Mouse (Mus musculus) embryo, embryonic 11.5 days (tissue): ENCODE results near the gene Ddx39b.

ENCODE experiments used
- DNase-seq: peaks from one replicate; pipeline ENCODE4 v3.0.0-alpha.2; 2012; ENCODE audit warnings: low read depth, low spot score

Ddx39b gene

DNA sequence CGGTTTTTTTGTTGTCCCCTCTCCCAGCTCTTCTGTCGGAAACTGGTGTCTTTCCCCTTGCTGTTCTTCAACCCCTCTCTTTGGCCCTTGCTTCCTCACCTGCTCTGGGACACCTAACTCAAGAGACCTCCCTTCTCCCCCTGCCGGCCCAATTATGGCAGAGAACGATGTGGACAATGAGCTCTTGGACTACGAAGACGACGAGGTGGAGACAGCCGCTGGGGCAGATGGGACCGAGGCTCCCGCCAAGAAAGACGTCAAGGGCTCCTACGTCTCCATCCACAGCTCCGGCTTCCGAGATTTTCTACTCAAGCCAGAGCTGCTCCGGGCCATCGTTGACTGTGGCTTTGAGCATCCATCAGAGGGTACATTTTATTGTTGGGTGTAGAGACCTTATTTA lies 1.5 kb downstream of the Ddx39b start:
- no peak for DNase-seq

GRCm38 (mm10) chr17:35244999-35245398 lies 3.5 kb downstream of the Ddx39b start:
- no peak for DNase-seq

DNA sequence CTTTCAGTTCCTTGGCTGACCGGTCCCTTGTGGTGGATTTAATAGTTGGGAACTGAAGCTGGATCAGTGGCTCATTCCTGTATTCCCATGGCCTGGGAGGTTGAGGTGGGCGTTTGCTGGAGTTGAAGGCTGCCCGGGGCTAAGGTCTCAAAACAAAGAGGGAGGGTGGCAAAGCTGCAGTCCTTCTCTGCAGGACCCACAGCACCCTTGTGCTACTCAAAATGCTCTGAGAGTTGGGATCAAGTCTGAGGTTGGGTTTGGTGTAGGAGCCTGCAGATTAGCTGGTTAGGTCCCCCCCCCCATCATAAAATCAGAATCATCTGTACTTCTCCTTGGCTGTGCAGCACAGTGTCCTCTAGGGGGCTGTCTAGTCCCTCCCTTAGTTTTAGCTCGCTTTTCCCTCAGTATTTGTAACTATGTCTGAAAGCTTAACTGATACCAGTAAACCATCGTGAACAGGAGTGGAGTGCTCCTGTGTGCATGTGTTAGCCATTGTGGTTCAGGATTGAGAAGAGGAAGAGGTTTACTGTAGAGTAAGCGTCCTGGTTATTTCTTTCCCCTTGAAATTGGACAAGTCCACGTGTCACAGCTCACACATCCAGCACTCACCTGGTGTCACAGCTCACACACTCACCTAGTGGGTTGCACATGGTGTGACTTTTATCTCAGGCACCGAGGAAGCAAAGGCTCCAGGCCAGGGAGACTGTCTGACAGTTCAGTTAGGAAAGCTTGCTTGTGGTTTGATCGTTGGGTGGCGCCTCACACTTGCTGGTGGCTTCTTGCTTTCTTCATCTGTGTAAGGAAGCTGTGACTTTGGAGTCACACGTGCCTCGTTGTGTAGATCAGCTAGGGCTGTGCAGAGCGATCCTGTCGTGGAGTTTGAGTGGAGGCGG lies 4.4 kb downstream of the Ddx39b start:
- no peak for DNase-seq

DNA sequence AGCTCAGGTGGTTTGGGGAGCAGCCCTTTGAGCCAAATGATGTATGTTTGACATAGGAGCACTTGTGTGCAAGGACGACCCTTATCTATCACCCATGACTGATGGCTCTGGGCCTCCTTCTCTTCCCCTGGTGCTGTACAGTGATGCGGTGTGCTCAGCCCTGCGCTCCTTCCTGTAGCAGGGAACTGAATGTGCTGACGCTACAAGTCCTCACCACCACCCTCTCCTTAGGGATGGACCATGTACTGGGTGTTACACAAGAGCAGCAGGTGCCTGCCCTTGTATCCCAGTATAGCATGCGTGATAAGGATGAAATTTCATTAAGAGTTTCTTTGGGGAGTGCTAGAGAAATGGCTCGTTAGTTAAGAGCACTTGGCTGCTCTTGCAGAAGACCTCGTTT lies 5.6 kb downstream of the Ddx39b start:
- DNase-seq = no peak

DNA sequence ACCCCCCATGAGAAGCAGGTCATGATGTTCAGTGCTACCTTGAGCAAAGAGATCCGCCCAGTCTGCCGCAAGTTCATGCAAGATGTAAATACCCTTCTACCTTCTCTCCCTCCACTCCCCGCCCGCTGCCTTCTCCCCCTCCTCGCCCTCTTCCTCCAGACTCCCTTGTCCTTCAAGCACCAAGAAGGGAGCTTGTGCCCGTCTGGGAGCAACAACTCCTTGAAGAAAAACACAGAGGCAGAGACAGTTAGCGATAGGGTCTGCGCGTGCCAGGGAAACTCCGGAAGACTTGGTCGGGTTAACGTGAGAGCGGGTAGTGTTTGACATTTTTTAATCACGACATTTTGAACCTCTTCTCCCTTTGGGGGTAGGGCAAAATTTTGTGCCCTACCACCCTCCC lies 7.4 kb downstream of the Ddx39b start:
- DNase-seq = no peak

DNA sequence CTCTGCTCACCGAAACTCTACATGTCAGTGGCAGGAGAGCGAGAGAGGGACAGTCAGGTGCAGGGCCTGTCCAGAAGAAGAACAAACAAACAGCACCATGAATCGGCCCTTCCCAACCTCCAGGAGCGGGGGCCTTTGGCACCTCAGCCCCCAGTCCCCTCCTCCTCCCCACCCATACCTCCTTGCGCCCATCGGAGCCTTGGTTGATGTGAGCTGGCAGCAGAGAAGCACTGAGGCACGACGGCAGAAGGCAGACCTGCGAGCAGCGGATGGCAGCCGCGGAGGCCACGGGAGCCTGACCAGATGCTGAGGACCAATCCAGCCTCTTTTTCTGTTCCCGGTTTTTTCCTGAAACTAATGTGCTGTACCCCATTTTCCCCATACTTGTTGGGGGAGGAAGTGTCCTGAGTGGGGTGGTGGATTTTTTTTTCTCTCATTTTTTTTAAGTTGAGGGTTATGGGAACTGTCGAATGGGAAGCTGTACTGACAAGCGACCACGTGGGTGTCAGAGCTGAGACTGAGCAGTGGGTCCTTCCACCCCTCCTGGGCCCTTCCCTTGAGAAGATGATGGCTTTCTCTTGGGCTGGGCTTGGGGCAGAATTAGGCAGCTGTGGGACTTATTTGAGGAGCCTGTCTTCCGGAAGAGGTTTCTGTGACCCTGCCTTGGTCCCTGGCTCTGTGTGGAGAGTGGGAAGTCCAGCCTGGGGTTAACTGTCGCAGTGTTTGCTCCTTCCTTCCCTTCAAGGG lies 8.1 kb downstream of the Ddx39b start:
- DNase-seq = no peak

DNA sequence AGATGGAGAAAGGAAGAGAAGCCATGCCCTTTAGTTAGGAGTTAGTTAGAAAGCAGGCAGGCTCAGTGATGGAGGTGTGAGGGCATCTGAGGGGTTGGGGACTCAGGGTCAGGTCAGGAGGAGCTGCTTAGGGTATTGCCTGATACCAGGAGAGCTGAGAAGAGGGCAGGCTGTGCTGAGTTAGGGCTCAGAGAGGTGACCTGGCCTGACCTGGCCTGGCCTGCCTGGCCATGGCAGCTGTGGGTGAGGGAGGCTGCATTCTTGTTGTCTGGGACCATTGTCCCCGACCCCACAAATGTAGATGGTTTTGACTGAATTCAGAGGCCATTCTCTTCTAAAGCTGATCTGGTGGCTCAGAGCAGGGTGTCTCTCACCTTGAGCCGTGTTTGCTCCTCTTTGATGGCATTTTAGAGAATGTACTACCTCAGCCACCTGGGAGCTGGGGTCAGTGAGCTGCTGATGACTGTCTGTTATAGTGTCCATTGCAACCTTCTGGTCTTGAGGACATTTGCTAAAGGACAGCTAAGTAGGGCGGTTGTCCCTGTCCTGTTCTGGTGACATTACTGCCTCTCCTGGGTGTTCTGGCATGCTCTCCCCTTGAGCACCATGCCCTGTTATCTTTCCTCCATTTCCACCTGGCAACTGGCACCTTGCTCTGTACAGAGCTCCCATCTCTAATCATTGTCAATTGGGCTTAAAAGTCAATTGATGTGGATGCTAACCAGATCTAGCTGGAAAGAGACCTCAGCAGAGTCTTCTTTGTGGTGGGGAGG lies 9.0 kb downstream of the Ddx39b start:
- no peak for DNase-seq

GRCm38 (mm10) chr17:35251162-35251719 lies 9.7 kb downstream of the Ddx39b start:
- DNase-seq = no peak

- no peak for DNase-seq
Measured at GRCm38 (mm10) chr17:35251981-35252380, 10.4 kb downstream of the Ddx39b start.

DNA sequence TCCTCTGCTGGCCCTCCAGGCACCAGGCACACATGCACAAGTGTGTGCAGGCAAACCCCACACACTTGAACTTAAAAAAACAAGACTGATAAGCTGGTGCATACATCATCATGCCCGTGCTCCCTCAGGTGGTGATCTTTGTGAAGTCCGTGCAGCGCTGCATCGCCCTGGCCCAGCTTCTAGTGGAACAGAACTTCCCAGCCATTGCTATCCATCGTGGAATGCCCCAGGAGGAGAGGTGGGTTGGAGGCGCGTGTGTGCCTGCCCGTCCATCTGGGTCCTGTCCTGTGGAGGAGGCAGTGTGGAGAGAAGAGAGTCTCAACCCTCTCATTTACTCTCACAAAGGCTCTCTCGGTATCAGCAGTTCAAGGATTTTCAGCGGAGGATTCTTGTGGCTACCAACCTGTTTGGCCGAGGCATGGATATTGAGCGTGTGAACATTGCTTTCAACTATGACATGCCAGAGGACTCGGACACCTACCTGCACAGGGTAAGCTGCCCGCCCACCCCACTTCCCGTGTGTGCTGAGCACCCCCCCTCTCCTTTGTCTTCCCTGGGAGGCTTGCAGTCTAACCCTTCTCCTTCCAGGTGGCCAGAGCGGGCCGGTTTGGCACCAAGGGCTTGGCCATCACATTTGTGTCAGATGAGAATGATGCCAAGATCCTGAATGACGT lies 11.2 kb downstream of the Ddx39b start:
- DNase-seq = no peak

DNA sequence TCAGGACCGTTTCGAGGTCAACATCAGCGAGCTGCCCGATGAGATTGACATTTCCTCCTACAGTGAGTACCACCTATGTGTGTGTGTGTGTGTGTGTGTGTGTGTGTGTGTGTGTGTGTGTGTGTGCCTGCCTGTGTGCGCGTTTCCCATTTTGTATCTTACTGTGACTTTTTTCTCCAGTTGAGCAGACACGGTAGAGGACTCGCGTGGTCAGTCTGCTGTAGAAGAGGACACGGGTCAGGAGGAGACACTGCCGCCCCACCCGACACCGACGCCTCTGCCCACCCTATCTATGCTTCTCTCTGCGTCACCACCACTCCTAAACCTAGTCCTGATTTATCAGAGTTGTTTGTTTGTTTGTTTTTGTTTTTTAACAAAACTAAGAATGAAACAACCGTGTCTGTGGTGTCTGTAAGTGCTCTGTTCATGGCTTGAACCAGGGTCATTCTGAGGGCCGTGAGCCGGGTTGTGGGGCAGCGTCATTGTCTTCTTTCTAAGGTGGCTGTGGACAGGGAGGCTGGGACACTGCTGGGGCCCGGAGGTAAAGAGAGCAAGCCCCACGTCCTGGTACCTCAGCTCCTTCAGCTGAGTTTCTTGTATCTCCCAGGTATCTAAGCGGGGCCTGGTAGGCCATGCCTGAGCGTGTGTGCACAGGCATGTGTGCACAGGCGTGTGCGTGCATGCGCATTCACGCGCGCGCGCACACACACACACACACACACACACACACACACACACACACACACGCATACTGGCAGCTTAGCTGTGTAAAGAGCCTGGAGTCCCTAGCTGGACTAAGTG lies 11.9 kb downstream of the Ddx39b start:
- DNase-seq = no peak

DNA sequence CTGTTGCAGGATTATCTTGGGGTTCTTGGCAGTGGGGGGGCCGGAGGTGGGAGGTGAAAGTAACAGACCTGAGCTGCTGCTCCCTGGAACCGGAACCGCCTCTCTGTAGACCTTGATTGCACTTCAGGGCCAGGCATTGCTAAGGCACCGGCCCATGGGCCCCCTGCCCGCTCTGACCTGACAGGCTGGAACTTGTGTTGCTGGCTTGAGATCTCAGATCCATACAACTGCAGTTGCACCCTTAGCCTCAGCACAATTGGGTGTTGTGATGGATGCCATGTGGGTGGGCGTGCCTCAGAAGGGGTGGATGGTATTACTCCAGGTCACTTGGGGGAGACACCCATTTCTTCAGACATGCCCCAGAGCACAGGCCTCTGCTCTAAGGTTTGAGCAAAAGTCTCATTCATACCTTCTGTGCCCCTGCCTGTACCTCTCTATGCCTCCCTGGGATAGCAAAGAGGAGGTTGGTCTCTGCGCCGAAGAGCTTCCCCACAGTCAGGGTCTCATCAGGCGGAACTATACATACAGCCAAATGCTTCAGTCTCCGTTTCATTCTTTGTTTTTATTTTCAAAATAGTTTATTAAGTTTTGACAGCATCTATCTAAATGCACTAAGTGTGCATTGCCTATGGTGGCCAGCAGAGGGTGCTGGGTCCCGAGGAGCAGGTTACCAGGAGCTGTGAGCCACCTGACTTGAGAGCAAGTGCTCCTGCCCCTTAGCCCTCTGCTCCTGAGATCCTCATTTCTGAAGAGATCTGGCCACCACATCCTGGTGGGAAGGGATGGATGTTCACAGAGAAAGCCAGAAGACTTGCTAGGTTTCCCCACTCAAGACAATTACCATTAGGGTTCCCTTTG lies 12.9 kb downstream of the Ddx39b start:
- peak; percentile 46 for DNase-seq

DNA sequence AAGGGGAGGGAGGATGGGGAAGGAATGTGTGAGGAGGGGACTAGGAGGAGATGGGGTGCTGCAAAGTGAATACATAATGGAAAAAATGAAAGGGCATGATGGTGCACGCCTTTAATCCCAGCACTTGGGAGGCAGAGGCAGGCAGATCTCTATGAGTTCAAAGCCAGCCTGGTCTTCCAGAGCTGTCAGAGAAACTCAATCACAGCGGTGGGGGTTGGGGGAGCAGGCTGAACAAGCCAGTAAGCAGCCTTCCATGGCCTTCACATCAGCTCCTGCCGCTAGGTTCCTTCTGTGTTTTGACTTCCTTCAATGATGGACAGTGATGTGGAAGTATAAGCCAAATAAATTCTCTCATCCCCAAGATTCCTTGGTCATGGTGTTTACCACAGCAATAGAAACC lies 13.8 kb downstream of the Ddx39b start:
- no peak for DNase-seq

DNA sequence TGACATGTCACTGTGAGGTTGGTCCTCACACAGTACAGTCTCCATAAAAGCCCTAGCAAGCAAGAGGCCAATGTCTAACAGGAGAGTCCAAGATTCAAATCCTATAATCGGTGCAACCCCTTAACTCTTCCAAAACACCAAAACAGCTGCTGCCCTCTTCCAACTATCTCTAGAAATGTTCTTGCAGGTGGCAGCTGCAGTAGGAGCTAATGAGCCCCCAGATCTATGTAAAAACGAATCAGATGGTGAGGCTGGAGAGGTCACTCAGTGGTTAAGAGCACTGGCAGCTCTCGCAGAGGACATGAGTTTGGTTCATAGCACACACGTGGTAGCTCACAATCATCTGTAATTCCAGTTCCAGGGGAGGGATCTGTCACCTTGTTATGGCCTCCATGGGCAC lies 14.2 kb downstream of the Ddx39b start:
- no peak for DNase-seq

DNA sequence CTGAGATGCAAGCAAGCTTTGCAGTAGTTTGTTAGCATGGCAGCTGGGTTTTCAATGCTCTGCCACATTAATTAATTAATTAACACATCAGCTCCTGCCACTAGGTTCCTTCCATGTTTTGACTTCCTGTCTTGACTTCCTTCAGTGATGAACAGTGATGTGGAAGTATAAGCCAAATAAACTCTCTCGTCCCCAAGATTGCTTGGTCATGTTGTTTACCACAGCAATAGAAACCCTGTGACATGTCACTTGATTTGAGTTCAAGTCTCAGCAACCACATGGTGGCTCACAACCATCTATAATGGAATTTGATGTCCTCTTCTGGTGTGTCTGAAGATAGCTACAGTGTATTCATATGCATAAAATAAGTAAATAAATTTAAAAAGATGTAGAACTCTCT lies 15.8 kb downstream of the Ddx39b start:
- DNase-seq = no peak

GRCm38 (mm10) chr17:35257824-35258491 lies 16.4 kb downstream of the Ddx39b start:
- peak; percentile 85 for DNase-seq

DNA sequence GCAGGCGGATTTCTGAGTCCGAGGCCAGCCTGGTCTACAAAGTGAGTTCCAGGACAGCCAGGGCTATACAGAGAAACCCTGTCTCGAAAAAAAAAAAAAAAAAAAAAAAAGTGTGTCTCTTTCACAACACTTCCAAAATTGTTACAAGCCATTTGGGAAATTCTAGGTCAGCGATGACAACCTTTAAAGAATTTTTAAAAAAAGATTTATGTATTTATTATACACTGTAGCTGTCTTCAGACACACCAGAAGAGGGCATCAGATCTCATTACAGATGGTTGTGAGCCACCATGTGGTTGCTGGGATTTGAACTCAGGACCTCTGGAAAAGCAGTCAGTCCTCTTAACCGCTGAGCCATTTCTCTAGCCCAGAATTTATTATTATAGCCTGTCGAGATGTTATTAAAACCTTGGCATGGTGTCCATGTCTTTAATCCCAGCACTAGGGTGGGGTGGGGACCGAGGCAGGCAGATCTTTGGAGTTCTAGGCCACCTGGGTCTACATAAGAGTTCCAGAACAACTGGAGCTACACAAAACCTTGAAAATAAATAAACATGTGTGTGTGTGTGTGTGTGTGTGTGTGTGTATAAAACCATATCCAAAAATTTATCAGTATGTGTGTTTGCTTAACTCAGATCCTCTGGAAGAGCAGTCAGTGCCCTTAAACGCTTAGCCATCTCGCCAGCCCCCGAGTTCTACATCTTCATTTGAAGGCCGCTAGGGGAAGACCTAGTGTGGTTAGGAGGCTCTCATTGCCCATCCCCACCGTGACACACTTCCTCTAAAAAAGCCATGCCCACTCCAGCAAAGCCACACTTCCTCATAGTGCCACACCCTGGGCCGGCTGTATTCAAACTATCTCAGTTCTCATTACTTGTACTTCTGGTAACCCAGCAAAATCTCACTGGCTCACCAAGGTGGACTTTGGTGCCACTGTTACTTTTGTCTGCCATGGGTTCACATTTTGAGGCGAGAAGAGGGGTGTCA lies 17.2 kb downstream of the Ddx39b start:
- no peak for DNase-seq

- no peak for DNase-seq
Measured at GRCm38 (mm10) chr17:35259621-35260020, 18.1 kb downstream of the Ddx39b start.
